Mouse (Mus musculus) granulocyte monocyte progenitor cell, adult 5-6 weeks (primary cell): ENCODE results near the gene 1110059E24Rik. TPM values are rescaled to one million over a fixed set of nuclear protein-coding genes. Genes with fewer than 3 reads are reported as not detected.
"Not testable (repeated sequence)": the region's sequence is repeated elsewhere in the genome, so short reads cannot be mapped to it uniquely, and the experiment has no call there.

Experiments used
- ATAC-seq: replicated peaks from 2 replicates; pipeline ENCODE4 v1.8.0; 2016; ENCODE audit warnings: mild to moderate bottlenecking, moderate TSS enrichment, inconsistent platforms; ENCODE audit not compliant: poor library complexity, severe bottlenecking
- total RNA-seq, 2 experiments: library from RNA; stranded (forward) in 1 of 2; stranded (reverse) in 1 of 2; fragments of 200-712, 200-1000 nt in 1 of 2; fragments of >200 nt in 1 of 2; fragmentation: Nextera tagmentation in 1 of 2; gene quantifications; 2 replicates each; pipeline ENCODE4 v1.2.3; 2014 to 2017

1110059E24Rik gene
- total RNA-seq, 2 experiments from 2014 or later = 35.7 to 88.0 TPM

DNA sequence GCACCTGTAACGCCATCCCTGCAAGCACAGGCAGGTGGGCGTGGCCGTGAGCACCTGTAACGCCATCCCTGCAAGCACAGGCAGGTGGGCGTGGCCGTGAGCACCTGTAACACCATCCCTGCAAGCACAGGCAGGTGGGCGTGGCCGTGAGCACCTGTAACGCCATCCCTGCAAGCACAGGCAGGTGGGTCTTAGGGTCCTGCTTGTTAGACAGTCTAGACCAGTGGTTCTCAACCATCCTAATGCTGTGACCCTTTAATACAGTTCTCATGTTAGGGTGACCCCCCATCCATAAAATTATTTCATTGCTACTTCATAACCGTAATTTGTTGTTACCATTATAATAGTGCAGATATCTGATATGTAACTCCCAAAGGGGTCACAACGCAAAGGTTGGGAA lies 24.3 kb downstream of the 1110059E24Rik start:
- not testable (repeated sequence) for ATAC-seq

DNA sequence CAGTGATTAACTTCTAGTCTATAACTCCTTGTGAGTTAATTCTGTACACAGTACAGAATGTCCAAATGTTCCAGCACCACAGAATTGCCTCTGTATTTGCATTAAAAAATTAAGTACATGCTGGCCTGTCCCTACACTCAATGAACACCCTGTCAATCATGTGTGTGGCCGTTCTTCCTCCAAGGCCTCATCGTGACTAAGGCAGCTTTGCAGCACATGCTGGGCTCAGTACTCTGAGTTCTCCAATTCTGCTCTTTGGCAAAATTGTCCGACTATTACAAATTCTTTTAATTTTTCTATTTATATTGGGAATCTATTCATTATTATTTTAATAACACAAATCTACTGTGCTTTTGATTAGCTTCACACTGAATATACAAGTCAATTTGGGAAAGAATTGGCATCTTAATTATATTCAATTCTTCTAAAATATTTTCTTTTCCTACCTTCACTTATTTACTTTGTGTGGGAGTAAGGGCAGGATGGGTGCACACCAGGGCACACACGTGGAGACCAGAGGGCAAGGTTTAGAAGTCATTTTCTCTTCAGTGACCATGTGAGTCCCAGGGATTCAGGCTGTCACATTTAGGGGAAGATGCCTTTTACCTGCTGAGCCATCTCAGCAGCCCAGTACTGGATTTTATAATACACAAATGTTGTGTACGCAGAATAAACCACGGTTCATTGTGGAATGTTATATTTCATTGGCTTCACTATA lies 26.3 kb downstream of the 1110059E24Rik start:
- no peak for ATAC-seq

DNA sequence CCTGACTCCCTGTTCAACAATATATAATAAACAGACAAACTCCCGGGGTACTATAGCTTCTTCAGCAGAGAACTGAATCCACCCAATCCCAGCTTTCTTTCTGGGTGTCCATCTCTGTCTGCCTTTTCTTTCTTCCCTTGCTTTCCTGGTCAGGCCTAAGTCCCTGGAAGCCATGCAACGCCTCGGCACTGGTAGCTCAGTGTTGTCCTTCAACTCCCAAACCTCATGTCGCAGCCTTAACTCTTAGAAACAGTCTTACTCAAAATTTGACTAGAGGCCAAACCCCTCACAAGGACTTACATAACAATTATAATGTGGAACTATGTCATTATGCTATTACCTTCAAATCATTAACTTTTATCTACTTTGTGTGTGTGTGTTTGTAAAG lies 28.6 kb downstream of the 1110059E24Rik start:
- ATAC-seq = no peak

DNA sequence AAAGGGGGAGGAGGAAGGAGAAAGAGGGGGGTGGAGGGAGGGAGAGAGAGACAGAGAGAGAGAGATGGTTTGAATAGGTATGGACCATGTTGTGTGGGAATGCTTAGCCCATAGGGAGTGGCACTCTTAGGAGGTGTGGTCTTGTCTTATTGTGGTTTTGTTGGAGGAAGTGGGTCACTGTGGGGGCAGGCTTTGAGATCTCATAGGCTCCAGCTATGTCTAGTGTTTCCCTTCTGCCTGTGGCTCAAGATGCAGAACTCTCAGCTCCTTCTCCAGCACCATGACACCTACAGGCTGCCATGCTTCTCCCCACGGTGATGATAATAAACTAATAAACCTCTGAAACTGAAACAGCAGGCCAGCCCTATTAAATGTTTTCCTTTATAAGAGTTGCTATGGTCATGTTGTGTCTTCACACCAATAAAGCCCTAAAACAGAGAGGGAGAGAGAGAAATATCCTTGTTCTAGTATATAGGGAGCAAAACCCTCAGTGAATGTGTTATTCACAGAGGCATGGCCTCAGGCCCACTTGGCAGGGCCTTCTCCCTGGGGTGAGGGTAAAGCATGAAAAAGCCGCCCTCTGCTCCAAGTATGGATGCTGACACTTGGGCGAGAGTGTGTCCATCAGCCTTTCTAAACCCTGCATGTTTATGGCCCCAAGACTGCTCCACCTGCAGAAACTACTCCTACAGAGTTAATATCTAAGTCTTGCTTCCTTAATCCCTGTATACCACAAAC lies 29.2 kb downstream of the 1110059E24Rik start:
- ATAC-seq = peak; percentile 86

DNA sequence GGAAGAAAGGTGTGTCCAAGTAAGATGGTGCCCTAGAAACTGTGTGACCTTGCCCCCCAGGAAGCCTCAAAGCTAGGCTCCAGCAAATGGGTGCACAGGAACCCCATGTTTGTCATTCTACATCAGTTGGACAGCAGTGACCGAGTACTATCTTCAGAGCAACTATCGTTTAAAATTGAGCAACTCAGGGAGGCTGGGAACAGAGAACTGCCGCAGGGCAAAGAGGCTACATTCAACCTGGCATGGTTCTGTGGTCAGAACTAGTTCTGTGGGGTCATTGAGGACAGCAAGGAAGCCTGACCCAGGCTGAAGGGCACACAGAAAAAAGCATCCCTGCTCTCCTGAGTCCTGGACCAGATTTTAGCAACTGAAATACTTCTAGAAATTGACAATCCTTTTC lies 37.0 kb downstream of the 1110059E24Rik start:
- peak; percentile 41; the same call in 1 of the 2 replicates for ATAC-seq

DNA sequence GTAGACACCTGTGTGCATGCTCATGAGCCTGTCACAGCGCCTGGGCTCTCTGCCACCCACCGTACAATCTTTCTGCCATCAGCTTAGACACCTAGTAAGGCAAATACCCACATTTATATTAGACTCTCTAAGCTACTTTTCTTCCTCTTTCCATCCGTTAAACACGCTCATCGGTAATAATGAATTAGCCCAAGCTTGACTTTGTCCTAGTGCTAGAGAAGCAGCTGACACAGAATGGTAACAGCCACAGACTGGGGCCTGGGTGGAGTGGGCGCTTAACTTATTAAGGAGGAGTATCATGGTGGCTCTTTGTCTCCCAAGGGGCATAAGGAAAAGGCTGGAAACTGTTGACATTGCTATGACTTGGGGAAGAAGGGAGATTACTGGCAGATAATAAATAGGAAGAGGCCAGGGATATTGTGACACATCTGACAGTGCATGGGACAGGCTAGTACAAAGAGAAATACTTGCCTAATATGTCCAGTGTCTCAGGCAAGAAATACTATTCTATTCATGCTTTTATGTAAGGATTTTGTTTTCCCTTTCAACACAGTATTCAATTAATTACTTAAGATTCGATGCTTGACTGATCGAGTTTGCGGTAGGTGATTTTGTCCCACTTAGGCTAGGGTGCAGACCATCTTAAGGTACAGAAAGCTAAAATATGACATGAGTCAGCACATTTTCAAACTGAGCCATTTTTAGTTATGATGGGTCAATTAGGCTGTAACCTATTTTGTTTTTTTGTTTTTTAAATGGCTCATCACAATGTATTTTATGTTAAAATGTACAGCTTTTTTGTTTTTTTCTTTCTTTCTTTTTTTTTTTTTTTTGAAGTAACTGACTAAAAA lies 40.8 kb downstream of the 1110059E24Rik start:
- peak; percentile 83 for ATAC-seq

DNA sequence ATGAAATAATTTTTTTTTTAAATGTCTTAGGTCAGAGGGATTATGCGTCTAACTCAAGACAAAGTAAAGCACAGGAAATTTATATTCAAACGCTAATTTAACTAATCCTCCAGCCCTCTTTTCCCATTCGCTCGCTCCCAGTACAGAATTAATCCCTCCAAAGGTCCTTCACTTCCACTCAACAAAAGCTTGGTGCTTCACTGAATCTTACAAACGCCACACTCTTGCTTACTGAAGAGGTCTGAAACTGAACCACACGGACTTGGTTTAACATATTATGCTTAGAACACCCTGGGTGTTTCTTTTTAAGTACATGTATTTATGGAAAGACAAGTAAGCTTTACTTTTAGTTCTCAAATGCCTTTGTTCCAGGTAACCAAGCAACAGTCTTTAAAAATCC lies 41.5 kb downstream of the 1110059E24Rik start:
- ATAC-seq = no peak

DNA sequence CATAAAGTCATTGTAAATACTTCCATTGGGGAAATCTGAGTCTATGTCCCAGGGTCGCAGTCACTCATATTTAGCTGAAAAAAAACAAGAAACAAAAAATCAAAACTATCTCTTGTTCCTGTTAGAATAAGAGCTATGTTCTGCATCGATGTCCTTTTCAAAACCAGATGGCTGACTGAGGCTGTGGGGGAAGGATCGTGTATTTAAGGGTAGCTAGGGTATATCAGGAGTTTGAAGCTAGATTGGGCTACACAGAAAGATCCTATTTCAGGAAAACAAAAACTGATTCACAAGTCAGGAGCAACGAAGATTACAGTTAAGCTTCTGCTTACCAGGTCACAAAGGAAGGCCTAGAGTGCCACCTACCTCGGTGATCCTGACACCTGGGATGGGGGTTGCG lies 42.5 kb downstream of the 1110059E24Rik start:
- no peak for ATAC-seq

DNA sequence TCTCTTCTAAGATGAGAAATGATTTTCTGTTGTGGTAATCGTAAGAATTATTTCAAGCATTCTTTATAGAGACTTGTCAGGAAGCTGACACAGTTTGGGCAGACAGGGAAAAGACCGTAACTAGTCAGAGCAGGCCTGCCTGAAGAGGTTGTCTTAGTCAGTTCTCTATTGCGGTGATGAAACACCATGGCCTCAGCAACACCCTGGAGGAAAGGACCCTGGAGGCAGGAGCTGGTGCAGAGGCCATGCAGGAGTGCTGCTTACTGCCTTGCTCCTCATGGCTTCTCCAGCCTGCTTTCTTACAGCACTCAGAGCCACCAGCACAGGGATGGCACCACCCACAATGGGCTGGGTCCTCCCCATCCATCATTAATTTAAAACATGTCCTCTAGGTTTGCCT lies 47.5 kb downstream of the 1110059E24Rik start:
- peak; percentile 72 for ATAC-seq

DNA sequence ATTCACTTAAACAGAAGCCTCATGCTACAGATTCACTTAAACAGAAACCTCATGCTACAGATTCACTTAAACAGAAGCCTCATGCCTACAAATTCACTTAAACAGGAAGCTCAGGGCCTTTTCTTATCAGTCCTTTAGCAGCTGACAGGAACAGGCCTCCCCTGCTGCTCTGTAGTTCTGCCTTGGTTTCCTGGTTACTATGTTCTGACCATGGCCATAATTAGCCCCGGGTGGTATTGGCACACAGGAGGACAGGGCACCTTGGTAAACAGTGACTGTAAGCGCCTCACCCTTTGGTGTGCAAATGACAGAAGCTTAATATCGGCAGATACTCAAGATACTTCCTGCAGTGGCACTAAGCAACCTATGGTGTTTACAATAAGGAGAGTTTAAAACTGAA lies 48.9 kb downstream of the 1110059E24Rik start:
- ATAC-seq = peak; percentile 79

DNA sequence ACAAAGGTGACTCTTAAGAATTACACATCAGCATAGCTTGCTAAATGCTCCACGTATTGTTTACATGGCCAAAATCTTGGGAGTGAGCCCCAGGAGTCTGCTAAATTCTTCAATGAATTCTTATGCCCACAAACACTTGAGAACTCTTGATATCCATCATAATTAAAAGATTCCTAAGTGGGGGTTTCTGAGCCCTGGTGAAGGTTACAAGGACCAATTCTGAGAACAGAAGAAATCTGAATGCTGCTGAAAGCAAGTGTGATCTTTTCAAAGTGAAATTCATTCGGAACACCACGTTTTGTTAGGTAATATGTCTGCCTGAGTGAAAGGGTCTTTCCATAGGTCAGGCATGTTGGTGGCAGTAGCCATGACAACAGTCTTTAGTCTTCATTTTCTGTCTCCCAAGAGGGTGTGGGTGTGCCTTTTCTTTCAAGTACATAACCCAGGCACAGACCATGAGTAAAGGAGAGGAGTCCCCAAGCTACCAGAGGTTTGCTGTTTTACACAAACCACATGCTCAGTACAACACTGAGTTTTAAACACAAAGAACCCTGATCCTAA lies 51.2 kb downstream of the 1110059E24Rik start:
- ATAC-seq = no peak

DNA sequence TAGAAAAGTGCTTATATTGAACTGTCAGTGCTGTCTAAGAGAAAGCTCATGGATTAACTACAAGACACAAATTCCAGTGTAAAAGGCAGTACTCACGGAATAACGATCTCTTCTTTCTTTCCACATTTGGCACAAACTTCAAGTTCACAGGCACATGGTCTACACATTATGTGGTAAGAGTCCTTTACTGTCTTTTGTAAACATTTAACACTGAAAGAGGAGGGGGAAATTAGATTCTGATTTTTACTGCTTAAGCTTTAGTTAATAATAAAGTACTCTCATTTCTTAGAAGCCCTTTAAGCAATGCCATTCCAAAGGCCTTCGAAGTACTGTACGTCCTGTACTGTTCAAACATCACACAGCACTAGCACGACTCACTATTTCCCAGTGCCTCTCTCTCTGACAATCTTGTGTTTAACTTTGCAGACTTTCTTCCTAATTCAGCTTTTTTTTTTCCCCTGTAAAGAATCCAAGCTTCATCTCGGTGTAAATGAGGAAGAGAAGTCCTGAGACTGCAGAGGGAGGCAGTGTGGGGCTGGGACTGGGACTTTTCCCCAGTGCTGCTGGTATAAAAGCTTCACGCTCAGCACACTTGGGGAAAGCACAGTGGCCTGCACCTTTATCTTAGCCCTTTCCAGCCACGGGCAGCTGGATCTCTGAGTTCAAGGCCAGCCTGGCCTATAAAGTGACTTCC lies 54.0 kb downstream of the 1110059E24Rik start:
- no peak for ATAC-seq

DNA sequence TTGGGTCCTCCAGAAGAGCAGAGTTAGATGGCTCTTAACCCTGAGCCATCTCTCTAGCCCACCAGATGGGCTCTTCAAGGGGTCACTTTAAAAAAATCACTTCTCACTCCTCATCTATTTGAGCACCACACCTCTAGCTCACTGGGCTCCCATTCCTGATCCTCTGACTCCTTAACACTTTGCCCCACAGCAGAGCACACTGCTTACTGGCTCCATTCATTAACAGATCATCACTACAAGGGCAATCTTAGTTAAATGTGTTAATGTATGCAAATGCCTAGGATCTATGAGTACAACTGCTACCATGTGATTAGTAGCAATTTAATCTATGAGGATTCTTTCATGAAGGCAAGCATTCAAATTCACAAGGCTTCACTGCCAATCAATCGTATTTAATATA lies 58.1 kb downstream of the 1110059E24Rik start:
- no peak for ATAC-seq

DNA sequence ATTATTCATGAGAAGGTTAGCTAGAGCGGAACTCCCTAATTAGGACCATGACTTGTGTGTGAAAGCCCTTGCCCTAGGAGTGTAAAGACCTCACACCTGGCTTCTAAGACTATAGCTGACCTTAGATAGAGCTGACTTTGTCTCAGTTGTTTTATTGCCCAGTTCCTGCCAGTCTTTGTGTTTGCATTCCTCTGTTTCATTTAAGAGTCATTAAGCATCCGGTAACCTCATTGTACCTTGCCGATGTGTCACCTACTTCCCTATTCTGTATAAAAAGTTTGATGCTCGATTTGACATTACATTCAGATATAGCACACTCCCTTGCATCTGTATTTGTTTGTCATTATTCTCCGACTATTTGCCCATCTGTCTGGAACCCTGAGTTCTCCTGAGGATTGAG lies 60.6 kb downstream of the 1110059E24Rik start:
- ATAC-seq = not testable (repeated sequence)

DNA sequence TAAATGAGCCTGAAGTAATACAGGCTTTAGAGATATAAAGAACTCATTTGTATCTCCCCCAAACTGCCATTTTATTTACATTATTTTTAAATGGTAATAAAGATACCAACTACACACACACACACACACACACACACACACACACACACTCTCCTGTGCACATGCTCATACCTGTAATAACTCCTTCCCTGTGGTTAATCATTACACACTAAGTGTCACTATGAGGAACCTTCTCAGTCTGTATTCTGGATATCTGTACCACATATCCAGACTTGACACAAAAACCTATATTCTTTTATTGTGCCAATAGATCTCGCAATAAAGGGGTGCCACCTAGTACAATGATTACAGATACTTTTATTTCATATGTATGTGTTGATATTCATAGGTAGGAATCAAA lies 62.9 kb downstream of the 1110059E24Rik start:
- no peak for ATAC-seq

DNA sequence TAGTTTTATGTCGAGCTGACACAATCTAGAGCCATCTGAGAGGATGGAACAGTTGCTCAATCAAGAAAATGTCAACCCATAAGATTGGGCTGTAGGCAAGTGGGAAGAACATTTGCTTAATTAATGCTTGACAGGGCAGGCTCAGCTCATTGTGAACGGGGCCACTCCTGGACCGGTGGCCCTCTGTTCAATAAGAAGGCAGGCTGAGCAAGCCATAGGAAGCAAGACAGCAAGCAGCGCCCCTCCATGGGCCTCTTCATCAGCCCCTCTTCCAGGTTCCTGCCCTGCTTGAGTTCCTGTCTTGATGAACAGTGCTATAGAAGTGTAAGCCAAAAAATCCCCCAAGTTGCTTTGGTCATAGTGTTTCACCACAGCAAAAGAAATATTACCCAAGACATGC lies 65.2 kb downstream of the 1110059E24Rik start:
- ATAC-seq = no peak

DNA sequence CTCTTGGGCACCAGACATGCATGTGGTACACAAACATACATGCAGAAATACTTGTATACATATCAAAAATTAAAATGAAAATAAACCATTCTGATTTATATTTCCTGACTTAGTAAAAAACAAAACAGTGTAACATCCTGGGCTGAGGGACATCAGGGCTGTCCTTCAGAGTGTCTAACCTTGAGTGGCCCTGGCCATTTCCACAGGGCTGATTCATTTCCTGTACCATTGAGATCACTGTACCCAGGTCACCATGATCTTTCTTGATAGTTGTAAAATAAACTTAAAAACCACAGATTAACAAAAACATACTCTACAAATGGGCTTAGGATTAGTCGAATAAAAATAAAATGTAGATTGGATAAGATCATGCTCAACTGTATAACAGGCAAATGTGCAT lies 66.2 kb downstream of the 1110059E24Rik start:
- ATAC-seq = no peak

DNA sequence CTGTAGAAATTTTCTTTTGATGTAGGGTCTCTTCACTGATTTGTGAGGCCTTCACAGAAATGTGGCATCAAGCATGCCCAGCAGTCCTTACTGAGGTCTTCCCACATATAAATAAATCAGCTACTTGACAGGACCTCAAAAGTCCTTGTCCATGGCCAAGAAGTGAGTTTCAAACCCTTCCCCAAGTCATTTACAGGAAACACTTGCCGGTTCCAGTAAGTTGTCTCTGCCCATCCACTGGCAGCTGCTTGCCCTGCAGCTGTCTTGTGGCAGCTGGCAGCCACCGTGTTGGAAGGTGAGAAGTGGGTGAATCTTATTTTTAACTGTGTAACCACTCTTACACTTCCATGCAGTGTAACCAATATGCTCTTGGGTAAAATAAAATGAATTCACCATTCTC lies 66.9 kb downstream of the 1110059E24Rik start:
- no peak for ATAC-seq

DNA sequence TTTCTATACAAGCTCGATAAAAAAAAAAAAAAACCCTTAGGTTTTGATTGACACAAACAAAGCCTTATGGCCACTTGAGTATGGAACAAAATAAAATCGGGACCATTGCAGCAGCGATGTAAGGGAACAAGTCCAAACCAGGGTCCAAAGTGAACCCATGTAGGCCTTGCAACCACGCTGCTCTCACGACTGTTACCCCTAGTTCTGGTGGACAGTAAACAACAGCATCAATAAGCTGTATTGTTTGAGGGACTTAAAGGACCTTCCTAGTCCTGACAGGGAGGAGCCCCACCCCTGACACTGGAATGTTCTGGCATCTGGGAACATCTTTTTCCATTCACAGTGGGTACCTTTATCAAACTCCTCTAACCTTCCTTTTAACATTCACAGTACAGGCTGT lies 68.8 kb downstream of the 1110059E24Rik start:
- no peak for ATAC-seq

DNA sequence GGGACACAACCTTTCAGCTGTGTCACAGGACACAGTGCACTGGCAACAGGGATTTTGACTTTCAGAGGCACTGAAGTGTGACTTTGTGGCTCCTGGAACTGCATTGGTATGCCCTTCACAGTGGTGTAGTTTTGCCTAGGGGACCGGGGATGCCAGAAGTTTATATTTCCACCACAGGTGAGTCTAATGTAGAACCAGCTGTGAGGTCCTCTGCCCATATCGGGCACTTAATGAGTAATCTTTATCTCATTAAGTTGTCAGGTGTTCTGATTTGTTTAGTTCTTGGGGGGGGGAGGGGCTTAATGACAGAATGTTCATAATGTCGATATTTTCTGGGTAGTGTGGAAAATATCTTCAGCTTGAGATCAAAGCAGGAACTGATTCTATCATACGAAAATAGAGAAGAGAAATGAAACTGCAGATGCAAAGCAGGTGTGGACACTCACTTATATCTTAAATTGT lies 69.2 kb downstream of the 1110059E24Rik start:
- peak; percentile 66 for ATAC-seq
